Mouse (Mus musculus) midbrain, embryonic 16.5 days (tissue): ENCODE results near the gene Acot10. TPM values are rescaled to one million over a fixed set of nuclear protein-coding genes. Genes with fewer than 3 reads are reported as not detected.
"Not testable (repeated sequence)": the region's sequence is repeated elsewhere in the genome, so short reads cannot be mapped to it uniquely, and the experiment has no call there.

Experiments
- ATAC-seq: fragments of 200-750 bp; cut with Nextera tagmentation; 2 replicates; pipeline ENCODE4 v1.8.0; 2017; ENCODE audit warnings: moderate TSS enrichment
- H3K27ac ChIP-seq: fragments of 300-500 bp; sonication (generic); 2 replicates; pipeline ENCODE4 v1.5.1; 2014; ENCODE audit warnings: mild to moderate bottlenecking, low read length, mixed read lengths
- H3K27me3 ChIP-seq: fragments of 300-500 bp; sonication (generic); 2 replicates; pipeline ENCODE4 v1.6.1; 2014; ENCODE audit warnings: low read depth, low read length, mixed read lengths; ENCODE audit not compliant: control insufficient read depth, insufficient read depth
- H3K36me3 ChIP-seq: fragments of 300-500 bp; sonication (generic); 2 replicates; pipeline ENCODE4 v1.6.1; 2014; ENCODE audit warnings: mild to moderate bottlenecking, low read length, moderate library complexity, mixed read lengths; ENCODE audit not compliant: control insufficient read depth, insufficient read depth
- H3K4me1 ChIP-seq: fragments of 300-500 bp; sonication (generic); 2 replicates; pipeline ENCODE4 v1.6.1; 2014; ENCODE audit warnings: mild to moderate bottlenecking, low read length, mixed read lengths; ENCODE audit not compliant: control insufficient read depth, insufficient read depth
- H3K4me2 ChIP-seq: fragments of 300-500 bp; sonication (generic); 2 replicates; pipeline ENCODE4 v1.6.1; 2014; ENCODE audit warnings: mild to moderate bottlenecking, low read length, mixed read lengths
- H3K4me3 ChIP-seq: fragments of 300-500 bp; sonication (generic); 2 replicates; pipeline ENCODE4 v1.5.1; 2014; ENCODE audit warnings: low read depth, mild to moderate bottlenecking, low read length, moderate library complexity, mixed read lengths
- H3K9ac ChIP-seq: fragments of 300-500 bp; sonication (generic); 2 replicates; pipeline ENCODE4 v1.6.1; 2014; ENCODE audit warnings: low read depth, low read length, mixed read lengths
- H3K9me3 ChIP-seq: fragments of 300-500 bp; sonication (generic); replicated peaks from 2 replicates; pipeline ENCODE4 v1.6.1; 2014; ENCODE audit warnings: mild to moderate bottlenecking, low read length, mixed read lengths; ENCODE audit not compliant: control insufficient read depth, poor library complexity, severe bottlenecking
- WGBS: fragments of 180-500 bp; shearing (Covaris S2); extraction: QIAGEN DNeasy Blood & Tissue Kit; methylation state at CpG from one replicate; pipeline ENCODE4 v1.1.7; 2014; 5-methylcytosine and 5-hydroxymethylcytosine counted together
- polyA plus RNA-seq: library from polyadenylated mRNA; unstranded; fragments of >200 nt; fragmentation: Nextera tagmentation; extraction: Ambion mirVana; gene quantifications from 2 replicates; pipeline ENCODE4 v1.2.1, GENCODE M21; 2015

The Acot10 gene
- polyA plus RNA-seq: 0.37 and 0.44 TPM in 2 replicates

DNA sequence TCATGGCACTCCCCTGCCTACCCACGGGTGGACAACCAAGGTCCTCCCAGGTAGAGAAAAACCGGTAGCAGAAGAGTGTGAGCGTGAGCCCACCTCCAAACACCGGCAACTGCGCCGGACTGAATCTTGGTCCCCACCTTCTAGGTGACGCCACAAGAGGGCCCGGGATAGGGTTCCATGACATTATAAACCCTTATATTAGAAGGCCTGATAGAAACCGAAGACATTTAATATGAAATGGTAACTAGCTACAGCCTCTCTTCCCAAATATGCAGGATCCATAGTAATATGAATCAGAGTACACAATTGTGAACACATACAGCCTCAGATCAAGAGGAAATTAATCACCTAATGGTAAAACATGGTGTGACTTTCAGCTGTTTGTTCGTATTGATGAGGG lies at the start of gene Acot10:
Gene Acot10 (minus strand): TSS at position 101 of the 400 bp plus-strand sequence.
- Histone ChIP-seq H3K9ac (no peak within 1 kb of the TSS), H3K27ac (no peak within 1 kb of the TSS), H3K27me3 (no peaks in the 10 kb centered on the region), H3K9me3 (no peaks in the 10 kb centered on the region), H3K4me3 (no peak within 1 kb of the TSS), H3K36me3 (no peaks in the 10 kb centered on the region), H3K4me2 (no peak within 1 kb of the TSS), H3K4me1 (no peaks in the 10 kb centered on the region)
- 91% methylated on average over 10 of the region's 10 CpGs for WGBS
- no peak for ATAC-seq

DNA sequence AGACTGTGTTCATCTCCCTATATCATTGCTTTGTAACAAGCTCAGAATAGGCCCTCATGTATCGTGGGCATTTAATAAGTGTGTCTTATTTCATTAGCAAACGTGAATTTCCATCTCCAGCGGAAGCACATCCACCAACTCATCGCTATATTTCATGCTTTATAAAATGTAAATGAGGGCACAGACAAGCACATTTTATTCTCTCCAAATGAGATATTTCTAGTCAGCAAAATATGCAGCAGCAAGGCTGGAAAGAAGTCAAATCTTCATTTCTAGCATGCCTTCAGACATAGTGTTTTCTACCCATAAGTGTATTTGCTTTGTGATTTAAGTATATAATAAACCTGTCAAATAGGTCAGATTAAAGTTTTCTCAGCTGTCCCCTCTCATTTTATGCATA lies 45.3 kb upstream of the Acot10 start:
- Histone ChIP-seq H3K27me3 (no peaks in the 10 kb centered on the region), H3K27ac (no peak overlapping the region), H3K36me3 (no peaks in the 10 kb centered on the region), H3K4me1 (no peaks in the 10 kb centered on the region), H3K9me3 (no peaks in the 10 kb centered on the region), H3K4me2 (no peak overlapping the region), H3K4me3 (no peak overlapping the region), H3K9ac (no peak overlapping the region)
- ATAC-seq: no peak
- WGBS: 83% methylated on average over 4 of the region's 4 CpGs

DNA sequence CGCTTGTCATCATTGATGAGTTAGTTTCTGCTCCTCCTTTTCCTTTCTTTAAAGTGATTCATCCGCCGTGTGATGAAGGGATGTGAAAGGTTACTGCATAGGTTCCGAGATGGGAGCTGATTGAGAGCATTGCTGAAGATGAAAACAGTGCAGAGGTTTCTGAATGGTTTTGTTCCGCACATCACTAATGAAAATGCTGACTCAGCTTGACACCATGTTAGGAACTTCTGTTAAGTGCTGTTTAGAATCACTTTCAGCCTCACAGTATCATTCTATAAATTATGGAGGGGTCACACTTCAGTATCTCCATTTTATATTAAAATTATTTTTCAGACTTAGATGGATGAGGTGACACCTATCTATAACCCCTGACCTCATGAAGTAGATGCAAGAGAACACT lies 29.7 kb upstream of the Acot10 start:
- 72% methylated on average over 5 of the region's 5 CpGs for WGBS
- ATAC-seq: no peak
- H3K9ac ChIP-seq: no peak overlapping the region
- no peak overlapping the region for H3K4me2 ChIP-seq
- H3K36me3 ChIP-seq: no peaks in the 10 kb centered on the region
- H3K27me3 ChIP-seq: no peaks in the 10 kb centered on the region
- H3K27ac ChIP-seq: no peak overlapping the region
- H3K4me3 ChIP-seq: no peak overlapping the region
- no peaks in the 10 kb centered on the region for H3K4me1 ChIP-seq
- H3K9me3 ChIP-seq: no peaks in the 10 kb centered on the region

DNA sequence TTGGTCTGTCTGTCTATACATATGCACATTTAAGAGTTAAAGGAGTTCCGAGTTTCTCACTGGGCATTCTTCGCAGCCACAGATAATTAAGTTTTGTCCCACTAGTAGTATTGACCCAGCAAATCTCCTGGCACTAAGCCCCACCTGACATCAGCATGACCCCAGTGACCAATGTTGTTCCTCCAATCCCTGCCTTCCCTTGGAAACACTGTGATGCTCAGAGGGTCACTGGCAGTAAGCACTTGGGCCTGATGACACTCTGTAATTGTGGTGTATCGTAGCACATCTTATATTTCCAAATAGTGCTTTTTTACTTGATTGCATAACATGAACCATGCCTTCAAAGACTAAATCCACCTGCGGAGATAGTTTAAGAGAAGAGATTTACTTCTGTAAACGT lies 17.6 kb upstream of the Acot10 start:
- H3K4me3 ChIP-seq: no peak overlapping the region
- H3K27ac ChIP-seq: no peak overlapping the region
- WGBS: 66% methylated on average over 5 of the region's 5 CpGs
- ATAC-seq: no peak
- H3K4me1 ChIP-seq: no peaks in the 10 kb centered on the region
- no peak overlapping the region for H3K9ac ChIP-seq
- no peaks in the 10 kb centered on the region for H3K36me3 ChIP-seq
- H3K27me3 ChIP-seq: no peaks in the 10 kb centered on the region
- no peaks in the 10 kb centered on the region for H3K9me3 ChIP-seq
- H3K4me2 ChIP-seq: no peak overlapping the region

DNA sequence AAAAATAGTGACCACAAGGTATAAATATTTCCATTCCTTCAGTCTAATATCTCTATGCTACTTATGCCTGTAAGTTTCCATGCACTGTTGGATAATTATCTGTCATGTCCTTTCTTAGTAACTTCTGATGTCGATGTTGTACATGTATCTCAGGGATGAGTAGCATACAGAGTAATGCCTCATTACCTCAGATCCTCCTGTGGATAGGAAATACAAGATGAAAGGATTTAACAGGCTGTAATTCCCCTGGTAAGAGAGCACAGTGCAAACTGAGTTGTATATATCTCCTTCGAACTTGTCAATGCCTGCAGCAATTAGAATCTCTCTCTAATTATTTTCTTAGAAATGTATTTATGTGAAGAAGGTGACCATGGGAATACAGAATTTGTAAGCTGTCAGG lies 16.2 kb upstream of the Acot10 start:
- Histone ChIP-seq H3K4me1 (no peaks in the 10 kb centered on the region), H3K4me3 (no peak overlapping the region), H3K27me3 (no peaks in the 10 kb centered on the region), H3K9ac (no peak overlapping the region), H3K27ac (no peak overlapping the region), H3K36me3 (no peaks in the 10 kb centered on the region), H3K9me3 (no peaks in the 10 kb centered on the region), H3K4me2 (no peak overlapping the region)
- WGBS: 50% methylated on average over 2 of the region's 2 CpGs
- peak; percentile 64 for ATAC-seq

DNA sequence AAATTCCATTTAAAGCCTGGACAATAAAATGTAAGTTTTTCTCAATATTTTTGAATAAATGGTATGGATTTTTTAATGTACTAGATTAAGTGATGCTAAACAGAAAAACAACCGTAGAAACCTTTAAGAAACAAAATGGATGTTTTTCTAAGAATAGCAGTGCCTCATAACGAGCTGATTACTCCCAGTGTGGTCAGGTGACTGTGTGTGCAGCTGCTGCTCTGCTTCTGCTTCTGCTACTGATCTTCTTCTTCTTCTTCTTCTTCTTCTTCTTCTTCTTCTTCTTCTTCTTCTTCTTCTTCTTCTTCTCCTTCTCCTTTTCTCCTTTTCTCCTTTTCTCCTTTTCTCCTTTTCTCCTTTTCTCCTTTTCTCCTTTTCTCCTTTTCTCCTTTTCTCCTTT lies 3.0 kb upstream of the Acot10 start:
- H3K4me2 ChIP-seq, H3K4me3 ChIP-seq, H3K4me1 ChIP-seq, ATAC-seq, H3K9me3 ChIP-seq, H3K27ac ChIP-seq, H3K27me3 ChIP-seq, H3K9ac ChIP-seq, H3K36me3 ChIP-seq: not testable (repeated sequence)
- WGBS: 79% methylated on average over 2 of the region's 2 CpGs

DNA sequence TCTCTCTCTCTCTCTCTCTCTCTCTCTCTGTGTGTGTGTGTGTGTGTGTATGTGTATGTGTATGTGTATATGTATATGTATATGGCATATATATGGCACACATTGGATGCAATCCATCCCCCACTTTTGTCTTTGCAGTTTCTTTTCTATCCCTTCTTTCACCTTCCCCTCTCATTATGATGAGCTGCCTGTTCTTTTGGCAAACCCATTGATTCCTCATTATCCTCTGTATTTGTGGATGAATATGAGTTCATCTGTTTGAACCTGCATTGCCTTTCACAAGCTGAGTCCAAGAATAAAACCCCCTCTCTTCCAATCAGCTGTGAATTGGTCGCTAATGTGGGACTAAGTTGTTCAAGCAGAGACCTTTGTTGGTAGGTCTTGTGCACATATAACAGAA lies 1.4 kb upstream of the Acot10 start:
- no peak overlapping the region for H3K27ac ChIP-seq
- H3K4me1 ChIP-seq: no peaks in the 10 kb centered on the region
- H3K9me3 ChIP-seq: no peaks in the 10 kb centered on the region
- no peak overlapping the region for H3K9ac ChIP-seq
- WGBS: 58% methylated on average over 1 of the region's 1 CpGs
- H3K4me3 ChIP-seq: no peak overlapping the region
- H3K27me3 ChIP-seq: no peaks in the 10 kb centered on the region
- no peak overlapping the region for H3K4me2 ChIP-seq
- no peaks in the 10 kb centered on the region for H3K36me3 ChIP-seq
- no peak for ATAC-seq

DNA sequence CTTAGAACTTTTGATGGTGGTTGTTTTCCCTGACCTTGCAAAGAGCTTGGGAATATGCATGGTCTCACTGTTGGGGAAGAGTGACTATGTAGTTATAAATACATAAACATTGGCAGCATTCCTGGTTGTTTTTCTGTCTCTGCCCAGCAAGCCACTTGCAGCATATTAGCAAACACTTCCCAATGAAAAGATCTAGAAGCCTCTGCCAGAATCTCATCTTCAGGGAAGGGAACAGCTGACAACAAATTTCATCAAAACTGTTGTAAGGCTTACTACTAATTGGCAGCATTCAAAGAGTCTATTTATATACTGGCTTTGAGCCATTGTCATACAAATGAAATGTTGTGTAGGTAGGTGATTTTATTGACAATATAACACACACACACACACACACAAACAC lies 800 bp upstream of the Acot10 start:
- no peak overlapping the region for H3K4me3 ChIP-seq

DNA sequence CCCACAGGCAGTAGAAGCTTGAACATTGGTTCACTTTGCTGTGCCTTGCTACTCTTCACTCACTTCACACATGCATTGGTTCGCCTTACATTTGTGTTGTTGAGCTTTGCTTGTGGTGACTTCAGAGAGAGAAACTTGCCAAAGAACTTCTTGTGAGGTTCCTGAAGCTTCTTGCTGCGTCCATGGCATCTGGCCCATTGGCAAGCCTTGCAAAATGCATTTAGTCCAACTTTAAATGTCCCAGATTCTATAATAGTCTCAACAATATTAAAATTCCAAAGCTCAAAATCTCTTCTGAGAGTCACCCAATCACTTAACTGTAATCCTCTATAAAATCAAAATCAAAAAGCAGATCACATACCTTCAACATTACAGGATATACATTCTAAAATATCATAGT lies 6.3 kb downstream of the Acot10 start:
- Histone ChIP-seq H3K27ac (no peak overlapping the region), H3K9ac (no peak overlapping the region), H3K4me1 (no peaks in the 10 kb centered on the region), H3K36me3 (no peaks in the 10 kb centered on the region), H3K4me3 (no peak overlapping the region), H3K4me2 (no peak overlapping the region), H3K9me3 (no peaks in the 10 kb centered on the region), H3K27me3 (no peaks in the 10 kb centered on the region)
- ATAC-seq: no peak
- WGBS: 71% methylated on average over 2 of the region's 2 CpGs

More for the DNA sequence above, 800 bp upstream of the Acot10 start:
- no peaks in the 10 kb centered on the region for H3K4me1 ChIP-seq
- H3K9me3 ChIP-seq: no peaks in the 10 kb centered on the region
- H3K27ac ChIP-seq: no peak overlapping the region
- H3K36me3 ChIP-seq: no peaks in the 10 kb centered on the region
- no peaks in the 10 kb centered on the region for H3K27me3 ChIP-seq
- H3K9ac ChIP-seq: no peak overlapping the region
- ATAC-seq: no peak
- H3K4me2 ChIP-seq: no peak overlapping the region
